Mouse (Mus musculus) liver, embryonic 14.5 days (tissue): ENCODE data around the gene Fitm2. TPM values are rescaled to one million over a fixed set of nuclear protein-coding genes. Genes with fewer than 3 reads are reported as not detected.

Source experiments
- ATAC-seq: fragments of 200-750 bp; cut with Nextera tagmentation; 2 replicates; pipeline ENCODE4 v1.8.0; 2017; ENCODE audit warnings: moderate number of reproducible peaks, mild to moderate bottlenecking, moderate library complexity; ENCODE audit not compliant: insufficient read depth
- DNase-seq, 3 experiments: peaks; one replicate each; pipeline ENCODE4 v3.0.0-alpha.2; 2012 to 2013; ENCODE audit warnings: low read depth in 3 of 3, low spot score in 3 of 3
- H3K27ac ChIP-seq: fragments of 300-500 bp; sonication (generic); 2 replicates; pipeline ENCODE4 v1.5.1; 2014; ENCODE audit warnings: moderate library complexity, mild to moderate bottlenecking, control low read depth, inconsistent platforms
- H3K27me3 ChIP-seq: fragments of 300-500 bp; sonication (generic); 2 replicates; pipeline ENCODE4 v1.6.1; 2014; ENCODE audit warnings: mild to moderate bottlenecking, low read length, moderate library complexity; ENCODE audit not compliant: control insufficient read depth, insufficient read depth
- H3K36me3 ChIP-seq: fragments of 300-500 bp; sonication (generic); replicated peaks from 2 replicates; pipeline ENCODE4 v1.6.1; 2014; ENCODE audit warnings: low read depth; ENCODE audit not compliant: control insufficient read depth, insufficient read depth
- H3K4me1 ChIP-seq, 2 experiments: fragments of 200-500 bp in 1 of 2; fragments of 300-500 bp in 1 of 2; sonication (generic) in 1 of 2; replicated peaks; 2 replicates each; pipeline ENCODE4 v1.6.1; 2012 to 2014; ENCODE audit warnings: antibody characterized with exemption in 1 of 2, inconsistent platforms in 1 of 2, low read length in 1 of 2; ENCODE audit not compliant: control insufficient read depth in 2 of 2, insufficient read depth in 2 of 2
- H3K4me2 ChIP-seq: fragments of 300-500 bp; sonication (generic); 2 replicates; pipeline ENCODE4 v1.6.1; 2014; ENCODE audit warnings: low read depth, mild to moderate bottlenecking, control low read depth, moderate library complexity
- H3K4me3 ChIP-seq, 2 experiments: fragments of 200-500 bp in 1 of 2; fragments of 300-500 bp in 1 of 2; sonication (generic) in 1 of 2; 2 replicates each; pipeline ENCODE4 v1.5.1; 2012 to 2014; ENCODE audit warnings: low read depth in 2 of 2, low read length in 2 of 2, mild to moderate bottlenecking in 2 of 2, control low read depth in 1 of 2, inconsistent platforms in 1 of 2, moderate library complexity in 1 of 2; ENCODE audit not compliant: insufficient read depth in 1 of 2
- H3K9ac ChIP-seq: fragments of 300-500 bp; sonication (generic); replicated peaks from 2 replicates; pipeline ENCODE4 v1.6.1; 2014; ENCODE audit warnings: mild to moderate bottlenecking, control low read depth, moderate library complexity
- H3K9me3 ChIP-seq: fragments of 300-500 bp; sonication (generic); 2 replicates; pipeline ENCODE4 v1.6.1; 2016; ENCODE audit warnings: low read length, mixed read lengths; ENCODE audit not compliant: control insufficient read depth
- CTCF ChIP-seq: IDR thresholded peaks from 2 replicates; pipeline ENCODE4 v1.5.1; 2016; ENCODE audit warnings: antibody characterized with exemption, low read depth, control low read depth
- EP300 ChIP-seq: IDR thresholded peaks from 2 replicates; pipeline ENCODE4 v1.6.1; 2016; ENCODE audit warnings: antibody characterized with exemption, low read depth
- WGBS: fragments of 180-500 bp; shearing (Covaris S2); extraction: QIAGEN DNeasy Blood & Tissue Kit; methylation state at CpG from one replicate; pipeline ENCODE4 v1.1.7; 2014; ENCODE audit not compliant: insufficient replicate concordance; 5-methylcytosine and 5-hydroxymethylcytosine counted together
- polyA plus RNA-seq, 2 experiments: library from polyadenylated mRNA; depleted of rRNA in 1 of 2; stranded (reverse) in 1 of 2; unstranded in 1 of 2; fragments of >200 nt; fragmentation: Nextera tagmentation in 1 of 2; extraction: Ambion mirVana in 1 of 2; gene quantifications; 2 replicates each; pipeline versions ENCODE4 v1.2.1 to v1.2.3; 2012 to 2014

Fitm2 gene
- polyA plus RNA-seq, 2 experiments = 1.9 to 3.1 TPM

- Histone ChIP-seq H3K9me3 (no peaks in the 10 kb centered on the region), H3K27ac (no peak overlapping the region), H3K27me3 (no peaks in the 10 kb centered on the region), H3K36me3 (no peaks in the 10 kb centered on the region), H3K9ac (no peak overlapping the region), H3K4me2 (no peak overlapping the region), H3K4me1 (no peaks in the 10 kb centered on the region), H3K4me3 (no peak overlapping the region)
- TF ChIP-seq EP300 (no peak), CTCF (no peak)
- ATAC-seq (no peak), DNase-seq (no peak)
- WGBS = 35% methylated on average over 5 of the region's 5 CpGs
These were observed 17.4 kb upstream of the Fitm2 start for GRCm38 (mm10) chr2:163489725-163490291.

GRCm38 (mm10) chr2:163487360-163487759, 14.9 kb upstream of the Fitm2 start:
- no peak for DNase-seq
- Histone ChIP-seq H3K36me3 (no peaks in the 10 kb centered on the region), H3K9ac (no peak overlapping the region), H3K27me3 (no peaks in the 10 kb centered on the region), H3K27ac (no peak overlapping the region), H3K4me1 (no peaks in the 10 kb centered on the region), H3K4me2 (no peak overlapping the region), H3K9me3 (no peaks in the 10 kb centered on the region), H3K4me3 (no peak overlapping the region)
- no peak for TF ChIP-seq EP300
- TF ChIP-seq CTCF = no peak
- ATAC-seq = no peak
- WGBS = 57% methylated on average over 3 of the region's 3 CpGs

GRCm38 (mm10) chr2:163481539-163482029, 9.2 kb upstream of the Fitm2 start:
- Histone ChIP-seq H3K27ac (no peak overlapping the region), H3K36me3 (no peaks in the 10 kb centered on the region), H3K27me3 (peaks cover 5% of the 10 kb centered on the region), H3K9ac (no peak overlapping the region), H3K4me3 (no peak overlapping the region), H3K4me1 (no peaks in the 10 kb centered on the region), H3K9me3 (no peaks in the 10 kb centered on the region), H3K4me2 (peak overlapping the region; percentile 30)
- peak; percentile 37; the same call in 1 of the 2 replicates for ATAC-seq
- TF ChIP-seq CTCF (peak; percentile 40), EP300 (no peak)
- WGBS = 4% methylated on average over 21 of the region's 21 CpGs
- no peak for DNase-seq

GRCm38 (mm10) chr2:163480191-163480825, 7.9 kb upstream of the Fitm2 start:
- no peak overlapping the region for H3K4me3 ChIP-seq
- no peak overlapping the region for H3K27ac ChIP-seq
- WGBS = 48% methylated on average over 18 of the region's 18 CpGs
- H3K36me3 ChIP-seq = no peaks in the 10 kb centered on the region
- DNase-seq (no peak), ATAC-seq (no peak)
- TF ChIP-seq CTCF (peak; percentile 66), EP300 (no peak)
- H3K4me2 ChIP-seq = no peak overlapping the region
- no peak overlapping the region for H3K9ac ChIP-seq
- H3K9me3 ChIP-seq = no peaks in the 10 kb centered on the region
- H3K27me3 ChIP-seq = peaks cover 5% of the 10 kb centered on the region
- H3K4me1 ChIP-seq = no peaks in the 10 kb centered on the region

GRCm38 (mm10) chr2:163471710-163472465, 541 bp downstream of the Fitm2 start:
- H3K36me3 ChIP-seq = 0 out of 2 replicates have a peak, but pooled peaks cover 2% of the 10 kb centered on the region
- H3K4me3 ChIP-seq = peak overlapping the region; percentile 75 to 92
- peak overlapping the region; percentile 84 for H3K9ac ChIP-seq
- H3K4me1 ChIP-seq = peaks cover 6 to 8% of the 10 kb centered on the region in 2 experiments
- H3K27ac ChIP-seq = no peak overlapping the region; the same call in 1 of the 2 replicates
- TF ChIP-seq EP300 (no peak), CTCF (no peak)
- H3K27me3 ChIP-seq = no peaks in the 10 kb centered on the region
- 4% methylated on average over 36 of the region's 36 CpGs for WGBS
- peak overlapping the region; percentile 92 for H3K4me2 ChIP-seq
- ATAC-seq (peak; percentile 84), DNase-seq (peak in 1 of 3 experiments; percentile 41)
- no peaks in the 10 kb centered on the region for H3K9me3 ChIP-seq
